Mouse (Mus musculus) CH12.LX (cell line): Measurements from ENCODE around the gene Gzmm. TPM values are rescaled to one million over a fixed set of nuclear protein-coding genes. Genes with fewer than 3 reads are reported as not detected.

Source experiments
- DNase-seq: peaks from one replicate; pipeline ENCODE4 v3.0.0-alpha.2; 2013; ENCODE audit errors: extremely low read depth
- H3K27ac ChIP-seq: 2 replicates; pipeline ENCODE4 v1.5.1; 2012; ENCODE audit warnings: low read depth, mild to moderate bottlenecking, control low read depth, moderate library complexity; ENCODE audit not compliant: insufficient read depth
- H3K27me3 ChIP-seq: replicated peaks from 2 replicates; pipeline ENCODE3; 2012; ENCODE audit warnings: inconsistent platforms
- H3K36me3 ChIP-seq, 2 experiments: replicated peaks in 1 of 2; 2 replicates each; pipeline versions ENCODE3 to v1.6.1; 2012; ENCODE audit warnings: inconsistent platforms in 1 of 2, low read length in 1 of 2, mild to moderate bottlenecking in 1 of 2, mixed read lengths in 1 of 2, moderate library complexity in 1 of 2; ENCODE audit not compliant: control insufficient read depth in 1 of 2, insufficient read depth in 1 of 2
- H3K4me1 ChIP-seq, 2 experiments: 2 replicates each; pipeline ENCODE4 v1.6.1; 2012; ENCODE audit warnings: inconsistent platforms in 1 of 2, moderate library complexity in 1 of 2; ENCODE audit not compliant: insufficient read depth in 2 of 2, control insufficient read depth in 1 of 2
- H3K4me2 ChIP-seq: 2 replicates; pipeline ENCODE4 v1.6.1; 2012; ENCODE audit warnings: low read depth, mild to moderate bottlenecking, control low read depth; ENCODE audit not compliant: poor library complexity, insufficient read depth, severe bottlenecking
- H3K4me3 ChIP-seq, 3 experiments: fragments of 150-350 bp in 1 of 3; sonication (generic) in 1 of 3; replicated peaks in 1 of 3; 2 replicates each; pipeline versions ENCODE3 to v1.5.1; 2011 to 2012; ENCODE audit warnings: low read depth in 2 of 3, low read length in 2 of 3, mild to moderate bottlenecking in 2 of 3, moderate library complexity in 2 of 3, control low read depth in 1 of 3, improper control_type of control experiment in 1 of 3, inconsistent platforms in 1 of 3, mixed read lengths in 1 of 3; ENCODE audit not compliant: poor library complexity in 1 of 3
- H3K79me2 ChIP-seq: replicated peaks from 2 replicates; pipeline ENCODE4 v1.6.1; 2012; ENCODE audit warnings: mild to moderate bottlenecking, moderate library complexity; ENCODE audit not compliant: control insufficient read depth, poor library complexity, insufficient read depth, severe bottlenecking; ENCODE audit errors: extremely low read depth
- H3K9ac ChIP-seq: 2 replicates; pipeline ENCODE4 v1.6.1; 2012; ENCODE audit warnings: low read depth, mild to moderate bottlenecking, control low read depth, moderate library complexity; ENCODE audit not compliant: insufficient read depth
- H3K9me3 ChIP-seq: replicated peaks from 2 replicates; pipeline ENCODE3; 2012; ENCODE audit warnings: low read length, inconsistent platforms, mixed read lengths
- BHLHE40 ChIP-seq: IDR thresholded peaks from 2 replicates; pipeline ENCODE4 v1.6.1; 2011; ENCODE audit warnings: mild to moderate bottlenecking, low read depth, low read length, improper control_type of control experiment
- CHD1 ChIP-seq: IDR thresholded peaks from 2 replicates; pipeline ENCODE4 v1.6.1; 2012; ENCODE audit warnings: low read depth, low read length, improper control_type of control experiment, inconsistent platforms
- CHD2 ChIP-seq: IDR thresholded peaks from 2 replicates; pipeline ENCODE4 v1.6.1; 2011; ENCODE audit warnings: low read length, improper control_type of control experiment
- E2F4 ChIP-seq: IDR thresholded peaks from 2 replicates; pipeline ENCODE4 v1.6.1; 2011; ENCODE audit warnings: low read depth, low read length, improper control_type of control experiment; ENCODE audit not compliant: insufficient replicate concordance
- ELF1 ChIP-seq: IDR thresholded peaks from 2 replicates; pipeline ENCODE4 v1.6.1; 2014; ENCODE audit warnings: low read depth, mild to moderate bottlenecking, inconsistent platforms, low read length, improper control_type of control experiment
- EP300 ChIP-seq: IDR thresholded peaks from 2 replicates; pipeline ENCODE4 v1.6.1; 2011; ENCODE audit warnings: low read length, improper control_type of control experiment
- GABPA ChIP-seq: IDR thresholded peaks from 2 replicates; pipeline ENCODE4 v1.6.1; 2012; ENCODE audit warnings: low read depth, low read length, improper control_type of control experiment, inconsistent platforms; ENCODE audit not compliant: insufficient replicate concordance
- MAFK ChIP-seq: IDR thresholded peaks from 2 replicates; pipeline ENCODE4 v1.6.1; 2011; ENCODE audit warnings: low read length, improper control_type of control experiment; ENCODE audit not compliant: insufficient replicate concordance
- MAZ ChIP-seq: IDR thresholded peaks from 2 replicates; pipeline ENCODE4 v1.6.1; 2012; ENCODE audit warnings: low read depth, mild to moderate bottlenecking, inconsistent platforms, low read length, improper control_type of control experiment, moderate library complexity
- MEF2A ChIP-seq: IDR thresholded peaks from 2 replicates; pipeline ENCODE4 v1.6.1; 2014; ENCODE audit warnings: low read depth, mild to moderate bottlenecking, inconsistent platforms, low read length, improper control_type of control experiment, borderline replicate concordance
- MYC ChIP-seq: IDR thresholded peaks from 2 replicates; pipeline ENCODE4 v1.6.1; 2011; ENCODE audit warnings: low read depth, mild to moderate bottlenecking, improper control_type of control experiment, low read length
- NRF1 ChIP-seq: IDR thresholded peaks from 2 replicates; pipeline ENCODE4 v1.6.1; 2014; ENCODE audit warnings: low read depth, mild to moderate bottlenecking, inconsistent platforms, low read length, improper control_type of control experiment, moderate library complexity
- PAX5 ChIP-seq: IDR thresholded peaks from 2 replicates; pipeline ENCODE4 v1.6.1; 2012; ENCODE audit warnings: low read length, inconsistent platforms, mixed read lengths
- POLR2A ChIP-seq: IDR thresholded peaks from 2 replicates; pipeline ENCODE4 v1.6.1; 2011; ENCODE audit warnings: low read depth, mild to moderate bottlenecking, improper control_type of control experiment, low read length
- POLR2AphosphoS2 ChIP-seq: IDR thresholded peaks from 2 replicates; pipeline ENCODE4 v1.6.1; 2011; ENCODE audit warnings: low read depth, low read length, improper control_type of control experiment
- SIN3A ChIP-seq: IDR thresholded peaks from 2 replicates; pipeline ENCODE4 v1.6.1; 2012; ENCODE audit warnings: low read length, improper control_type of control experiment, inconsistent platforms
- SMC3 ChIP-seq: IDR thresholded peaks from 2 replicates; pipeline ENCODE4 v1.6.1; 2011; ENCODE audit warnings: low read depth, low read length, improper control_type of control experiment
- TCF12 ChIP-seq: IDR thresholded peaks from 2 replicates; pipeline ENCODE4 v1.6.1; 2014; ENCODE audit warnings: low read depth, mild to moderate bottlenecking, inconsistent platforms, low read length, improper control_type of control experiment
- USF1 ChIP-seq: IDR thresholded peaks from 2 replicates; pipeline ENCODE4 v1.6.1; 2014; ENCODE audit warnings: low read depth, mild to moderate bottlenecking, inconsistent platforms, low read length, improper control_type of control experiment
- USF2 ChIP-seq: conservative IDR thresholded peaks from 2 replicates; pipeline ENCODE4 v1.6.1; 2011; ENCODE audit warnings: low read depth, low read length, improper control_type of control experiment
- ZC3H11A ChIP-seq: IDR thresholded peaks from 2 replicates; pipeline ENCODE4 v1.6.1; 2012; ENCODE audit warnings: low read depth, mild to moderate bottlenecking, inconsistent platforms, low read length, improper control_type of control experiment
- ZKSCAN1 ChIP-seq: IDR thresholded peaks from 2 replicates; pipeline ENCODE4 v1.6.1; 2012; ENCODE audit warnings: low read depth, inconsistent platforms, low read length, improper control_type of control experiment, borderline replicate concordance
- ZNF384 ChIP-seq: IDR thresholded peaks from 2 replicates; pipeline ENCODE4 v1.6.1; 2012; ENCODE audit warnings: low read depth, low read length, improper control_type of control experiment, inconsistent platforms
- dilution Hi-C: fragments of 300-500 bp; cut with MboI; formaldehyde crosslinking; loops from 2 replicates; pipeline ENCODE4 v1.14.3; 2020; ENCODE audit warnings: low sequenced_read_pairs; ENCODE audit not compliant: extremely low pct_unique_long_range_greater_than_20kb, extremely low pct_ligation_motif_present
- in situ Hi-C: fragments of 300-500 bp; cut with MboI; formaldehyde crosslinking; loops from 3 replicates; pipeline ENCODE4 v1.14.3; 2019; ENCODE audit warnings: low sequenced_read_pairs, low pct_ligation_motif_present, low pct_unique_long_range_greater_than_20kb, mixed read lengths
- polyA plus RNA-seq: library from polyadenylated mRNA; unstranded; fragments of >175 nt; gene quantifications from 2 replicates; pipeline ENCODE4 v1.2.1, GENCODE M21; 2012; ENCODE audit warnings: low read depth; ENCODE audit not compliant: insufficient read length
- total RNA-seq, 2 experiments: library from RNA; depleted of rRNA; stranded (reverse); fragments of 300-350 nt in 1 of 2; fragments of >200 nt in 1 of 2; gene quantifications; 2 replicates each; pipeline ENCODE4 v1.2.3; 2012 to 2014

The Gzmm gene
- total RNA-seq (2012; rRNA removed) = 0.17 and 0.67 TPM in 2 replicates
- 0.45 and 0.59 TPM in 2 replicates for total RNA-seq (2014; rRNA removed)
- 0.30 and 0.73 TPM in 2 replicates for polyA plus RNA-seq

GRCm38 (mm10) chr10:79688720-79689119 lies at the start of gene Gzmm:
Gzmm (plus strand) TSS chr10:79689020.
- no peak within 1 kb of the TSS for H3K4me3 ChIP-seq
- in situ Hi-C loops (no loop called here), dilution Hi-C loops (no loop called here)
- peaks cover 12 to 24% of the 10 kb centered on the region in 2 experiments for H3K4me1 ChIP-seq
- H3K9me3 ChIP-seq = peaks cover 6% of the 10 kb centered on the region
- peaks cover 14% of the 10 kb centered on the region for H3K79me2 ChIP-seq
- H3K27ac ChIP-seq = no peak within 1 kb of the TSS
- H3K36me3 ChIP-seq = peaks cover 47 to 68% of the 10 kb centered on the region in 2 experiments
- H3K4me2 ChIP-seq = no peak within 1 kb of the TSS
- H3K27me3 ChIP-seq = no peaks in the 10 kb centered on the region
- DNase-seq = no peak
- TF ChIP-seq USF1 (no peak), E2F4 (no peak), USF2 (no peak), MAZ (no peak), NRF1 (no peak), ZKSCAN1 (no peak), PAX5 (no peak), ZC3H11A (no peak), POLR2AphosphoS2 (no peak), EP300 (no peak), ELF1 (no peak)
- H3K9ac ChIP-seq = no peak within 1 kb of the TSS

GRCm38 (mm10) chr10:79645711-79646110 lies 43.1 kb upstream of the Gzmm start, which contains the start of gene Odf3l2:
Odf3l2 (minus strand) TSS chr10:79645738.
- H3K27me3 ChIP-seq = peaks cover 60% of the 10 kb centered on the region
- no peaks in the 10 kb centered on the region for H3K4me1 ChIP-seq
- in situ Hi-C loops = loop anchor here (5.0 kb wide), 1 partner anchor 48 kb away; no protein-coding TSS in a partner anchor
- no peak within 1 kb of the TSS for H3K9ac ChIP-seq
- H3K4me2 ChIP-seq = no peak within 1 kb of the TSS
- H3K4me3 ChIP-seq = no peak within 1 kb of the TSS
- H3K9me3 ChIP-seq = no peaks in the 10 kb centered on the region
- H3K36me3 ChIP-seq = no peaks in the 10 kb centered on the region
- dilution Hi-C loops = no loop called here
- TF ChIP-seq TCF12 (no peak), CHD1 (no peak), EP300 (no peak), ZNF384 (no peak), SMC3 (no peak), CHD2 (no peak), USF2 (no peak), ZKSCAN1 (no peak), MAFK (no peak), POLR2A (no peak), SIN3A (no peak), MYC (no peak), GABPA (no peak), MEF2A (no peak), BHLHE40 (no peak)
- H3K79me2 ChIP-seq = no peaks in the 10 kb centered on the region
- DNase-seq = no peak
- H3K27ac ChIP-seq = no peak within 1 kb of the TSS
